Comparison of ENCODE assay signal across 8 mouse cellular contexts in genomic region chr15:102326022-102326576, GRCm38 (mm10). TPM values are rescaled to one million over a fixed set of nuclear protein-coding genes. Genes with fewer than 3 reads are reported as not detected.
DNase-seq lines count a peak whose midpoint lies in the region; ATAC-seq lines count a peak whose summit lies in the region.

Pfdn5 (plus strand) TSS chr15:102326116.

- H3K27ac ChIP-seq in heart, embryonic 11.5 days (ENCODE audit: low read depth, low read length) = peak within 1 kb of the TSS; percentile 46; the same call in 1 of the 2 replicates
- H3K27ac ChIP-seq in kidney, embryonic 15.5 days = peak within 1 kb of the TSS; percentile 86

- no peaks in the 10 kb centered on the region for H3K9me3 ChIP-seq in erythroblast, embryonic 14.5 days (ENCODE audit: control insufficient read depth, low read length)
- no peaks in the 10 kb centered on the region for H3K9me3 ChIP-seq in heart, embryonic 11.5 days (replicated peaks; ENCODE audit: control insufficient read depth, low read length)
- no peaks in the 10 kb centered on the region for H3K9me3 ChIP-seq in kidney, embryonic 15.5 days (replicated peaks)

- no peaks in the 10 kb centered on the region for H3K27me3 ChIP-seq in erythroblast, embryonic 14.5 days (ENCODE audit: control insufficient read depth)
- no peaks in the 10 kb centered on the region for H3K27me3 ChIP-seq in heart, embryonic 11.5 days (ENCODE audit: control insufficient read depth, insufficient read depth, low read length)
- H3K27me3 ChIP-seq in kidney, embryonic 15.5 days = no peaks in the 10 kb centered on the region

- WGBS in heart, embryonic 11.5 days (ENCODE audit: insufficient replicate concordance) = under 1% methylated on average over 40 of the region's 40 CpGs
- under 1% methylated on average over 40 of the region's 40 CpGs for WGBS in kidney, embryonic 15.5 days

- DNase-seq in CD4-positive helper T cell, adult 2 months (ENCODE audit: low read depth, low spot score) = peak; percentile 88
- DNase-seq in brain, embryonic 18.5 days (ENCODE audit: low read depth, low spot score) = peak; percentile 71
- peak; percentile 85 for DNase-seq in liver
- DNase-seq in monocyte, adult 2 months (ENCODE audit: low read depth in 1 of 2, low spot score in 2 of 2) = peak; percentile 50 to 69
- peak; percentile 80 to 88 for DNase-seq in spleen, postnatal 14 days (ENCODE audit: low spot score in 2 of 2)

- H3K36me3 ChIP-seq in erythroblast, embryonic 14.5 days (ENCODE audit: control insufficient read depth) = peaks cover 65% of the 10 kb centered on the region
- H3K36me3 ChIP-seq in heart, embryonic 11.5 days (ENCODE audit: control insufficient read depth, insufficient read depth, low read length) = peaks cover 9% of the 10 kb centered on the region; the same call in 1 of the 2 replicates
- peaks cover 69% of the 10 kb centered on the region for H3K36me3 ChIP-seq in kidney, embryonic 15.5 days

- H3K4me3 ChIP-seq in erythroblast, embryonic 14.5 days (replicated peaks) = peak within 1 kb of the TSS; percentile 75
- H3K4me3 ChIP-seq in heart, embryonic 11.5 days (ENCODE audit: low read depth, low read length) = peak within 1 kb of the TSS; percentile 58
- H3K4me3 ChIP-seq in kidney, embryonic 15.5 days (replicated peaks) = peak within 1 kb of the TSS; percentile 89

- peaks cover 19% of the 10 kb centered on the region for H3K4me1 ChIP-seq in erythroblast, embryonic 14.5 days (ENCODE audit: control insufficient read depth)
- peaks cover 7% of the 10 kb centered on the region for H3K4me1 ChIP-seq in heart, embryonic 11.5 days (ENCODE audit: control insufficient read depth, insufficient read depth, low read length)
- peaks cover 20% of the 10 kb centered on the region for H3K4me1 ChIP-seq in kidney, embryonic 15.5 days

- peak within 1 kb of the TSS; percentile 66 for H3K4me2 ChIP-seq in heart, embryonic 11.5 days
- H3K4me2 ChIP-seq in kidney, embryonic 15.5 days = peak within 1 kb of the TSS; percentile 61

- H3K9ac ChIP-seq in heart, embryonic 11.5 days (ENCODE audit: low read depth, low read length) = peak within 1 kb of the TSS; percentile 70
- H3K9ac ChIP-seq in kidney, embryonic 15.5 days = peak within 1 kb of the TSS; percentile 83

- ATAC-seq in heart, embryonic 11.5 days (replicated peaks; ENCODE audit: insufficient number of reproducible peaks, low FRiP score, low TSS enrichment) = peak; percentile 75; the same call in 1 of the 2 replicates
- peak; percentile 92 for ATAC-seq in kidney, embryonic 15.5 days (replicated peaks; ENCODE audit: low FRiP score)

RNA-seq across cellular contexts. Expression of gene Pfdn5, which starts in this region (rescaled TPM):
- 1.2 and 3.3 TPM in 2 replicates for polyA plus RNA-seq in erythroblast, embryonic 14.5 days (2012)
- polyA plus RNA-seq in heart, embryonic 11.5 days (2014; fragmentation: Nextera tagmentation; extraction: Ambion mirVana) = 307 and 350 TPM in 2 replicates
- 382 and 393 TPM in 2 replicates for polyA plus RNA-seq in kidney, embryonic 15.5 days (2015; fragmentation: Nextera tagmentation; extraction: Ambion mirVana)

Comparison
In these comparisons a context has a peak if more than half of its experiments do, and no peak if none do; other contexts are left out.
1. Peak in every context shown above with its lines: DNase-seq, ATAC-seq, H3K4me3 ChIP-seq and H3K27ac ChIP-seq.
2. RNA of gene Pfdn5 (polyA plus RNA-seq): 382 to 393 TPM in kidney, embryonic 15.5 days and 307 to 350 TPM in heart, embryonic 11.5 days; 1.2 to 3.3 TPM in erythroblast, embryonic 14.5 days; every median in the first group is over 10 times any median in the second.